Mouse (Mus musculus): ENCODE measurements around the gene Megf11. TPM values are rescaled to one million over a fixed set of nuclear protein-coding genes. Genes with fewer than 3 reads are reported as not detected.

Gene Megf11
- polyA plus RNA-seq, 1 experiment: 0.67 TPM

GRCm38 (mm10) chr9:64455910-64456309 is 70.5 kb downstream of the Megf11 start:
- TF ChIP-seq POLR2A (IDR thresholded peaks at IDR 0.05; ENCODE audit: borderline replicate concordance, extremely low read depth, low read depth, low read length) (no peak), CTCF (IDR thresholded peaks at IDR 0.05; ENCODE audit: insufficient read depth, low read length) (no peak)
- DNase-seq: no peak
- Histone ChIP-seq H3K4me3 (replicated peaks; ENCODE audit: extremely low read depth, low read depth, low read length) (no peak overlapping the region), H3K4me1 (ENCODE audit: control insufficient read depth, insufficient read depth, low read length) (no peaks in the 10 kb centered on the region)
- 33% methylated on average over 9 of the region's 9 CpGs for WGBS

- H3K4me1 ChIP-seq (ENCODE audit: control insufficient read depth, insufficient read depth, low read length): no peaks in the 10 kb centered on the region
- no peak overlapping the region for H3K4me3 ChIP-seq (replicated peaks; ENCODE audit: extremely low read depth, low read depth, low read length)
- 44% methylated on average over 7 of the region's 7 CpGs for whole genome bisulfite sequencing
- DNase-seq: no peak
- TF ChIP-seq POLR2A (IDR thresholded peaks at IDR 0.05; ENCODE audit: borderline replicate concordance, extremely low read depth, low read depth, low read length) (no peak), CTCF (IDR thresholded peaks at IDR 0.05; ENCODE audit: insufficient read depth, low read length) (no peak)
Observed at GRCm38 (mm10) chr9:64457596-64457995, 72.2 kb downstream of the Megf11 start.

GRCm38 (mm10) chr9:64461568-64462308 is 76.3 kb downstream of the Megf11 start:
- no peak overlapping the region for H3K4me3 ChIP-seq (replicated peaks; ENCODE audit: extremely low read depth, low read depth, low read length)
- no peak for TF ChIP-seq POLR2A (IDR thresholded peaks at IDR 0.05; ENCODE audit: borderline replicate concordance, extremely low read depth, low read depth, low read length)
- no peak for TF ChIP-seq CTCF (IDR thresholded peaks at IDR 0.05; ENCODE audit: insufficient read depth, low read length)
- no peak for DNase-seq
- WGBS: 84% methylated on average over 16 of the region's 16 CpGs
- no peaks in the 10 kb centered on the region for H3K4me1 ChIP-seq (ENCODE audit: control insufficient read depth, insufficient read depth, low read length)

GRCm38 (mm10) chr9:64462870-64463269 is 77.4 kb downstream of the Megf11 start:
- TF ChIP-seq CTCF (IDR thresholded peaks at IDR 0.05; ENCODE audit: insufficient read depth, low read length) (no peak), POLR2A (IDR thresholded peaks at IDR 0.05; ENCODE audit: borderline replicate concordance, extremely low read depth, low read depth, low read length) (no peak)
- H3K4me3 ChIP-seq (replicated peaks; ENCODE audit: extremely low read depth, low read depth, low read length): no peak overlapping the region
- no peak for DNase-seq
- no peaks in the 10 kb centered on the region for H3K4me1 ChIP-seq (ENCODE audit: control insufficient read depth, insufficient read depth, low read length)

- TF ChIP-seq CTCF (IDR thresholded peaks at IDR 0.05; ENCODE audit: insufficient read depth, low read length) (no peak), POLR2A (IDR thresholded peaks at IDR 0.05; ENCODE audit: borderline replicate concordance, extremely low read depth, low read depth, low read length) (no peak)
- 60% methylated on average over 8 of the region's 8 CpGs for WGBS
Observed at GRCm38 (mm10) chr9:64466090-64466489, 80.7 kb downstream of the Megf11 start.

GRCm38 (mm10) chr9:64466564-64466963 is 81.1 kb downstream of the Megf11 start:
- DNase-seq: no peak
- Histone ChIP-seq H3K4me1 (ENCODE audit: control insufficient read depth, insufficient read depth, low read length) (no peaks in the 10 kb centered on the region), H3K4me3 (replicated peaks; ENCODE audit: extremely low read depth, low read depth, low read length) (no peak overlapping the region)
- no peak for TF ChIP-seq CTCF (IDR thresholded peaks at IDR 0.05; ENCODE audit: insufficient read depth, low read length)
- no peak for TF ChIP-seq POLR2A (IDR thresholded peaks at IDR 0.05; ENCODE audit: borderline replicate concordance, extremely low read depth, low read depth, low read length)
- WGBS: 58% methylated on average over 4 of the region's 4 CpGs

More at GRCm38 (mm10) chr9:64466090-64466489, 80.7 kb downstream of the Megf11 start:
- no peak overlapping the region for H3K4me3 ChIP-seq (replicated peaks; ENCODE audit: extremely low read depth, low read depth, low read length)
- DNase-seq: no peak
- no peaks in the 10 kb centered on the region for H3K4me1 ChIP-seq (ENCODE audit: control insufficient read depth, insufficient read depth, low read length)

GRCm38 (mm10) chr9:64470806-64471205 is 85.4 kb downstream of the Megf11 start:
- Histone ChIP-seq H3K4me3 (replicated peaks; ENCODE audit: extremely low read depth, low read depth, low read length) (no peak overlapping the region), H3K4me1 (ENCODE audit: control insufficient read depth, insufficient read depth, low read length) (no peaks in the 10 kb centered on the region)
- TF ChIP-seq POLR2A (IDR thresholded peaks at IDR 0.05; ENCODE audit: borderline replicate concordance, extremely low read depth, low read depth, low read length): no peak
- no peak for TF ChIP-seq CTCF (IDR thresholded peaks at IDR 0.05; ENCODE audit: insufficient read depth, low read length)
- no peak for DNase-seq
- 95% methylated on average over 1 of the region's 1 CpGs for WGBS

GRCm38 (mm10) chr9:64471336-64471735 is 85.9 kb downstream of the Megf11 start:
- Histone ChIP-seq H3K4me3 (replicated peaks; ENCODE audit: extremely low read depth, low read depth, low read length) (no peak overlapping the region), H3K4me1 (ENCODE audit: control insufficient read depth, insufficient read depth, low read length) (no peaks in the 10 kb centered on the region)
- TF ChIP-seq POLR2A (IDR thresholded peaks at IDR 0.05; ENCODE audit: borderline replicate concordance, extremely low read depth, low read depth, low read length) (no peak), CTCF (IDR thresholded peaks at IDR 0.05; ENCODE audit: insufficient read depth, low read length) (no peak)
- 77% methylated on average over 3 of the region's 3 CpGs for WGBS
- no peak for DNase-seq

GRCm38 (mm10) chr9:64472165-64472564 is 86.7 kb downstream of the Megf11 start:
- no peak overlapping the region for H3K4me3 ChIP-seq (replicated peaks; ENCODE audit: extremely low read depth, low read depth, low read length)
- no peaks in the 10 kb centered on the region for H3K4me1 ChIP-seq (ENCODE audit: control insufficient read depth, insufficient read depth, low read length)
- 28% methylated on average over 2 of the region's 2 CpGs for WGBS
- no peak for DNase-seq
- TF ChIP-seq POLR2A (IDR thresholded peaks at IDR 0.05; ENCODE audit: borderline replicate concordance, extremely low read depth, low read depth, low read length) (no peak), CTCF (IDR thresholded peaks at IDR 0.05; ENCODE audit: insufficient read depth, low read length) (no peak)

GRCm38 (mm10) chr9:64472743-64473142 is 87.3 kb downstream of the Megf11 start:
- TF ChIP-seq POLR2A (IDR thresholded peaks at IDR 0.05; ENCODE audit: borderline replicate concordance, extremely low read depth, low read depth, low read length) (no peak), CTCF (IDR thresholded peaks at IDR 0.05; ENCODE audit: insufficient read depth, low read length) (no peak)
- 49% methylated on average over 6 of the region's 6 CpGs for WGBS

More at GRCm38 (mm10) chr9:64472743-64473142, 87.3 kb downstream of the Megf11 start:
- Histone ChIP-seq H3K4me3 (replicated peaks; ENCODE audit: extremely low read depth, low read depth, low read length) (no peak overlapping the region), H3K4me1 (ENCODE audit: control insufficient read depth, insufficient read depth, low read length) (no peaks in the 10 kb centered on the region)
- no peak for DNase-seq
